Mouse (Mus musculus): Measurements from ENCODE around the gene Arhgap18. TPM values are rescaled to one million over a fixed set of nuclear protein-coding genes. Genes with fewer than 3 reads are reported as not detected.

Arhgap18 gene
- polyA plus RNA-seq, 1 experiment = 10.7 TPM

GRCm38 (mm10) chr10:26811342-26811741 is 58.1 kb downstream of the Arhgap18 start:
- no peak overlapping the region for H3K27ac ChIP-seq (ENCODE audit: insufficient read depth, low read depth, low read length)
- DNase-seq = no peak
- H3K4me1 ChIP-seq (ENCODE audit: control insufficient read depth, insufficient read depth, low read length) = peaks cover 2% of the 10 kb centered on the region; the same call in 1 of the 2 replicates
- no peak overlapping the region for H3K4me3 ChIP-seq (ENCODE audit: insufficient read depth, low read depth, low read length)
- TF ChIP-seq CTCF (conservative IDR thresholded peaks at IDR 0.05; ENCODE audit: insufficient read depth, insufficient read length, low read depth, low read length) (no peak), POLR2A (IDR thresholded peaks at IDR 0.05; ENCODE audit: low read depth, low read length) (no peak)
- no peaks in the 10 kb centered on the region for H3K36me3 ChIP-seq (ENCODE audit: control insufficient read depth, insufficient read depth, low read length)
- H3K27me3 ChIP-seq (replicated peaks; ENCODE audit: control insufficient read depth, insufficient read depth, low read length) = no peaks in the 10 kb centered on the region
- WGBS = 42% methylated on average over 4 of the region's 4 CpGs

- no peaks in the 10 kb centered on the region for H3K36me3 ChIP-seq (ENCODE audit: control insufficient read depth, insufficient read depth, low read length)
- TF ChIP-seq CTCF (conservative IDR thresholded peaks at IDR 0.05; ENCODE audit: insufficient read depth, insufficient read length, low read depth, low read length) = no peak
- no peak for TF ChIP-seq POLR2A (IDR thresholded peaks at IDR 0.05; ENCODE audit: low read depth, low read length)
- H3K4me1 ChIP-seq (ENCODE audit: control insufficient read depth, insufficient read depth, low read length) = peaks cover 6% of the 10 kb centered on the region; the same call in 1 of the 2 replicates
- H3K27ac ChIP-seq (ENCODE audit: insufficient read depth, low read depth, low read length) = no peak overlapping the region
- H3K4me3 ChIP-seq (ENCODE audit: insufficient read depth, low read depth, low read length) = no peak overlapping the region
- H3K27me3 ChIP-seq (replicated peaks; ENCODE audit: control insufficient read depth, insufficient read depth, low read length) = no peaks in the 10 kb centered on the region
- WGBS = 99% methylated on average over 8 of the region's 8 CpGs
- no peak for DNase-seq
These were observed 62.4 kb downstream of the Arhgap18 start for GRCm38 (mm10) chr10:26815646-26816045.

DNA sequence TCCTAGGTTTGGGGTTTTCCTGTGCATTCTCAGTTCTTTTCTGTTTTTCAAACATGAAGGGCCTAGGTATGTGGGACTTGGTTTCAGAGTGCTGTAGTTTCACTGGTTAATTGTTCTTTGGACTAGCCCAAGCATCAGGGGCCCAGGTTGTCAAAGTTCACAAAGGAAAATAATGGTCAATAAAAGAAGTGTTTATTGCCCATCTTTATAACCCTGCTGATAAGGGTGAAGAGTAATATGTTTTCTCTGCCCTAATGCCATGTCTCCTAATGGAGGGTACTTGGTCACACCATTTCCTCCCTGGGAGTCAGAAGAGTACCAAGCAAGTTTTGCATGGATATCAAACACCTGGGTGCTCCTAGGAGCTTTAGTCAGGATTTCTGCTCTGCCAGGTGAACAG is 67.1 kb downstream of the Arhgap18 start:
- Histone ChIP-seq H3K27ac (ENCODE audit: insufficient read depth, low read depth, low read length) (no peak overlapping the region), H3K4me1 (ENCODE audit: control insufficient read depth, insufficient read depth, low read length) (0 out of 2 replicates have a peak, but pooled peaks cover 5% of the 10 kb centered on the region), H3K4me3 (ENCODE audit: insufficient read depth, low read depth, low read length) (no peak overlapping the region), H3K27me3 (replicated peaks; ENCODE audit: control insufficient read depth, insufficient read depth, low read length) (no peaks in the 10 kb centered on the region), H3K36me3 (ENCODE audit: control insufficient read depth, insufficient read depth, low read length) (no peaks in the 10 kb centered on the region)
- no peak for DNase-seq
- TF ChIP-seq CTCF (conservative IDR thresholded peaks at IDR 0.05; ENCODE audit: insufficient read depth, insufficient read length, low read depth, low read length) (no peak), POLR2A (IDR thresholded peaks at IDR 0.05; ENCODE audit: low read depth, low read length) (no peak)

DNA sequence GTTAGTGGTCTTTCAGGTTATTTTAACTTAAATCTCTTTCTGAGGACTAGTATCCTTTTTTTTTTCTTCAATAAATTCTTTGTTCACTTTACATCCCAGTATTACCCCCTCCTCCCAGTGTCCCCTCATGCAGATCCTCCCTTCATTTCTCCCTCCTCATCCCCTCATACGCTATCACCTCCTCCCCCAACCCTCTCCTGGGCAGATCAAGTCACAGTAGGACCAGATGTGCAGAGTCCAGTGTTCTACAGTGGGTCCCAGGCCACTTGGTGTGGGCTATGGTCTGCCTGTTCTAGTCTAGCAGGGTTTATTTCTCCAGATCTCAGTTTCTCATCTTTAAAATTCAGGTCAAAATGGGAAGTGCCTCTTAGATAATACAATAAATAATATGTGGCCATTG is 67.7 kb downstream of the Arhgap18 start:
- Histone ChIP-seq H3K27ac (ENCODE audit: insufficient read depth, low read depth, low read length) (no peak overlapping the region), H3K27me3 (replicated peaks; ENCODE audit: control insufficient read depth, insufficient read depth, low read length) (no peaks in the 10 kb centered on the region)
- WGBS = 91% methylated on average over 1 of the region's 1 CpGs

GRCm38 (mm10) chr10:26823997-26824396 is 70.8 kb downstream of the Arhgap18 start:
- Histone ChIP-seq H3K4me3 (ENCODE audit: insufficient read depth, low read depth, low read length) (no peak overlapping the region), H3K36me3 (ENCODE audit: control insufficient read depth, insufficient read depth, low read length) (no peaks in the 10 kb centered on the region), H3K4me1 (ENCODE audit: control insufficient read depth, insufficient read depth, low read length) (peaks cover 8% of the 10 kb centered on the region; the same call in 1 of the 2 replicates), H3K27ac (ENCODE audit: insufficient read depth, low read depth, low read length) (no peak overlapping the region), H3K27me3 (replicated peaks; ENCODE audit: control insufficient read depth, insufficient read depth, low read length) (no peaks in the 10 kb centered on the region)
- TF ChIP-seq CTCF (conservative IDR thresholded peaks at IDR 0.05; ENCODE audit: insufficient read depth, insufficient read length, low read depth, low read length) = no peak
- no peak for DNase-seq
- WGBS = 63% methylated on average over 5 of the region's 5 CpGs

More for the DNA sequence above, 67.7 kb downstream of the Arhgap18 start:
- no peak overlapping the region for H3K4me3 ChIP-seq (ENCODE audit: insufficient read depth, low read depth, low read length)
- H3K4me1 ChIP-seq (ENCODE audit: control insufficient read depth, insufficient read depth, low read length) = 0 out of 2 replicates have a peak, but pooled peaks cover 5% of the 10 kb centered on the region
- H3K36me3 ChIP-seq (ENCODE audit: control insufficient read depth, insufficient read depth, low read length) = no peaks in the 10 kb centered on the region
- TF ChIP-seq POLR2A (IDR thresholded peaks at IDR 0.05; ENCODE audit: low read depth, low read length) (no peak), CTCF (conservative IDR thresholded peaks at IDR 0.05; ENCODE audit: insufficient read depth, insufficient read length, low read depth, low read length) (no peak)
- DNase-seq = no peak

GRCm38 (mm10) chr10:26825246-26825889 is 72.1 kb downstream of the Arhgap18 start:
- Histone ChIP-seq H3K27me3 (replicated peaks; ENCODE audit: control insufficient read depth, insufficient read depth, low read length) (no peaks in the 10 kb centered on the region), H3K36me3 (ENCODE audit: control insufficient read depth, insufficient read depth, low read length) (no peaks in the 10 kb centered on the region), H3K27ac (ENCODE audit: insufficient read depth, low read depth, low read length) (no peak overlapping the region), H3K4me1 (ENCODE audit: control insufficient read depth, insufficient read depth, low read length) (peaks cover 8% of the 10 kb centered on the region; the same call in 1 of the 2 replicates), H3K4me3 (ENCODE audit: insufficient read depth, low read depth, low read length) (no peak overlapping the region)
- TF ChIP-seq CTCF (conservative IDR thresholded peaks at IDR 0.05; ENCODE audit: insufficient read depth, insufficient read length, low read depth, low read length) = no peak
- TF ChIP-seq POLR2A (IDR thresholded peaks at IDR 0.05; ENCODE audit: low read depth, low read length) = no peak
- WGBS = 90% methylated on average over 8 of the region's 8 CpGs
- DNase-seq = no peak

DNA sequence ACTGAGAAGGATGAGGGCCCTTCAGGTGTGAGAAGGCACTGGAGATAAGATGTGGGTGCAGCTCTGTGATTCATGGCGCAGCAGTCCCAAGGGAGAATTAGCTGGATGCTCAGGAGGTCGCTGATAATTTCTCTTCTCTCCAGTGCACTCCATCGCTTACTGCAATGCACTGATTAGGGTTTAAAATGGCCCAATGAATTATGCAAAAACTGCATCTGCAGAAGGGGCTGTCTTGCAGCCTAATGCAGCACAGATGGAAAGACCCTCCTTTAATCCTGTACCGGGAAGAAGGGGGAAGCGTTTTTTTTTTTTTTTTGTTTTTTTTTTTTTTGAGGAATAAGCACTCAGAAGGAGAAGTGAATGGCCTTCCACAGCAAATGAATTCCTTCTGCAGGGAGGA is 74.1 kb downstream of the Arhgap18 start:
- Histone ChIP-seq H3K4me1 (ENCODE audit: control insufficient read depth, insufficient read depth, low read length) (peaks cover 8% of the 10 kb centered on the region; the same call in 1 of the 2 replicates), H3K4me3 (ENCODE audit: insufficient read depth, low read depth, low read length) (no peak overlapping the region), H3K27me3 (replicated peaks; ENCODE audit: control insufficient read depth, insufficient read depth, low read length) (no peaks in the 10 kb centered on the region), H3K27ac (ENCODE audit: insufficient read depth, low read depth, low read length) (no peak overlapping the region), H3K36me3 (ENCODE audit: control insufficient read depth, insufficient read depth, low read length) (no peaks in the 10 kb centered on the region)
- no peak for TF ChIP-seq CTCF (conservative IDR thresholded peaks at IDR 0.05; ENCODE audit: insufficient read depth, insufficient read length, low read depth, low read length)
- no peak for TF ChIP-seq POLR2A (IDR thresholded peaks at IDR 0.05; ENCODE audit: low read depth, low read length)
- no peak for DNase-seq
- WGBS = 61% methylated on average over 5 of the region's 5 CpGs

Data from kidney, adult 2 months (tissue).